Mouse (Mus musculus) neural tube, embryonic 14.5 days (tissue): ENCODE measurements around the gene Dock4. TPM values are rescaled to one million over a fixed set of nuclear protein-coding genes. Genes with fewer than 3 reads are reported as not detected.

Experiments
- ATAC-seq: fragments of 200-750 bp; cut with Nextera tagmentation; 2 replicates; pipeline ENCODE4 v1.8.0; 2017; ENCODE audit warnings: low read depth, mild to moderate bottlenecking, moderate TSS enrichment, moderate library complexity
- H3K27ac ChIP-seq: fragments of 300-500 bp; sonication (generic); 2 replicates; pipeline ENCODE4 v1.5.1; 2014; ENCODE audit warnings: low read depth, mild to moderate bottlenecking, control low read depth, low read length, moderate library complexity, mixed read lengths
- H3K27me3 ChIP-seq: fragments of 300-500 bp; sonication (generic); 2 replicates; pipeline ENCODE4 v1.6.1; 2014; ENCODE audit warnings: low read length; ENCODE audit not compliant: control insufficient read depth, insufficient read depth
- H3K36me3 ChIP-seq: fragments of 300-500 bp; sonication (generic); 2 replicates; pipeline ENCODE4 v1.6.1; 2014; ENCODE audit warnings: low read length, mixed read lengths; ENCODE audit not compliant: control insufficient read depth, insufficient read depth
- H3K4me1 ChIP-seq: fragments of 300-500 bp; sonication (generic); 2 replicates; pipeline ENCODE4 v1.6.1; 2014; ENCODE audit warnings: low read length; ENCODE audit not compliant: control insufficient read depth, insufficient read depth
- H3K4me2 ChIP-seq: fragments of 300-500 bp; sonication (generic); 2 replicates; pipeline ENCODE4 v1.6.1; 2014; ENCODE audit warnings: mild to moderate bottlenecking, low read depth, low read length, control low read depth
- H3K4me3 ChIP-seq: fragments of 300-500 bp; sonication (generic); 2 replicates; pipeline ENCODE4 v1.5.1; 2014; ENCODE audit warnings: low read depth, low read length, control low read depth, mixed read lengths
- H3K9ac ChIP-seq: fragments of 300-500 bp; sonication (generic); replicated peaks from 2 replicates; pipeline ENCODE4 v1.6.1; 2014; ENCODE audit warnings: low read depth, mild to moderate bottlenecking, control low read depth, low read length, mixed read lengths
- H3K9me3 ChIP-seq: fragments of 300-500 bp; sonication (generic); 2 replicates; pipeline ENCODE4 v1.6.1; 2016; ENCODE audit warnings: low read length; ENCODE audit not compliant: control insufficient read depth
- WGBS: fragments of 180-500 bp; shearing (Covaris S2); extraction: QIAGEN DNeasy Blood & Tissue Kit; methylation state at CpG from one replicate; pipeline ENCODE4 v1.1.7; 2014; 5-methylcytosine and 5-hydroxymethylcytosine counted together
- polyA plus RNA-seq: library from polyadenylated mRNA; unstranded; fragments of >200 nt; fragmentation: Nextera tagmentation; extraction: Ambion mirVana; gene quantifications from 2 replicates; pipeline ENCODE4 v1.2.1, GENCODE M21; 2014

The Dock4 gene
- polyA plus RNA-seq, 1 experiment from 2014 or later = 45.4 TPM

GRCm38 (mm10) chr12:40498250-40498671, 52.5 kb downstream of the Dock4 start:
- Histone ChIP-seq H3K4me2 (no peak overlapping the region), H3K27ac (peak overlapping the region; percentile 6; the same call in 1 of the 2 replicates), H3K36me3 (no peaks in the 10 kb centered on the region), H3K27me3 (no peaks in the 10 kb centered on the region), H3K9ac (no peak overlapping the region), H3K4me3 (no peak overlapping the region), H3K4me1 (peaks cover 33% of the 10 kb centered on the region), H3K9me3 (no peaks in the 10 kb centered on the region)
- ATAC-seq = peak; percentile 82
- 50% methylated on average over 7 of the region's 7 CpGs for WGBS

GRCm38 (mm10) chr12:40498928-40499626, 53.3 kb downstream of the Dock4 start:
- H3K36me3 ChIP-seq = no peaks in the 10 kb centered on the region
- H3K27ac ChIP-seq = peak overlapping the region; percentile 6; the same call in 1 of the 2 replicates
- ATAC-seq = no peak
- H3K4me2 ChIP-seq = no peak overlapping the region
- no peaks in the 10 kb centered on the region for H3K27me3 ChIP-seq
- no peaks in the 10 kb centered on the region for H3K9me3 ChIP-seq
- peaks cover 35% of the 10 kb centered on the region for H3K4me1 ChIP-seq
- H3K4me3 ChIP-seq = no peak overlapping the region
- H3K9ac ChIP-seq = no peak overlapping the region
- WGBS = 62% methylated on average over 15 of the region's 15 CpGs

- ATAC-seq = no peak
- H3K27me3 ChIP-seq = no peaks in the 10 kb centered on the region
- no peak overlapping the region for H3K4me3 ChIP-seq
- 81% methylated on average over 5 of the region's 5 CpGs for WGBS
- no peak overlapping the region for H3K27ac ChIP-seq
- H3K4me2 ChIP-seq = no peak overlapping the region
- peaks cover 38% of the 10 kb centered on the region for H3K4me1 ChIP-seq
- no peaks in the 10 kb centered on the region for H3K9me3 ChIP-seq
- H3K36me3 ChIP-seq = no peaks in the 10 kb centered on the region
- no peak overlapping the region for H3K9ac ChIP-seq
Measured at GRCm38 (mm10) chr12:40499627-40500329, 54.0 kb downstream of the Dock4 start.

DNA sequence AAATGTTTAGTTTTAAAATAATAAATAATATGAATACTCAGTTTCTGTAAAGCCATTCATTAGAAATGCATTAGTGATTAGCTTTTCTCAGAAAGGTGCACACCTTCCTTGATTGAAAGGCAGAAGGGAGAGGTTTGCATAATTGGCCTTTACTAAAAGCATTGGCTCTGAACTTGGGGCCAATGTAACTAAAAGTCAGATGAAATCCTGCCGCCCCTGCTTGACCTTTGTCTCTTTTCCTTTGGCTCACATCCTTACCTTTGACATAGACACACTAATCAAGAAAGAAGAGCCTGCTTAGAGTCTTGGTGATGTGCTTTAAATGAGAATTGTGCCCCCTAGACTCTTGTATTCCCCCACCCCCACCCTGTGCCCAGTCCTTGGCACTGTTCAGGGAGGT, 55.4 kb downstream of the Dock4 start:
- WGBS = 88% methylated on average over 1 of the region's 1 CpGs
- H3K27ac ChIP-seq = no peak overlapping the region
- no peaks in the 10 kb centered on the region for H3K36me3 ChIP-seq
- H3K27me3 ChIP-seq = no peaks in the 10 kb centered on the region
- no peak overlapping the region for H3K9ac ChIP-seq
- H3K4me3 ChIP-seq = no peak overlapping the region
- peaks cover 38% of the 10 kb centered on the region for H3K4me1 ChIP-seq
- no peak for ATAC-seq
- no peak overlapping the region for H3K4me2 ChIP-seq
- H3K9me3 ChIP-seq = no peaks in the 10 kb centered on the region

DNA sequence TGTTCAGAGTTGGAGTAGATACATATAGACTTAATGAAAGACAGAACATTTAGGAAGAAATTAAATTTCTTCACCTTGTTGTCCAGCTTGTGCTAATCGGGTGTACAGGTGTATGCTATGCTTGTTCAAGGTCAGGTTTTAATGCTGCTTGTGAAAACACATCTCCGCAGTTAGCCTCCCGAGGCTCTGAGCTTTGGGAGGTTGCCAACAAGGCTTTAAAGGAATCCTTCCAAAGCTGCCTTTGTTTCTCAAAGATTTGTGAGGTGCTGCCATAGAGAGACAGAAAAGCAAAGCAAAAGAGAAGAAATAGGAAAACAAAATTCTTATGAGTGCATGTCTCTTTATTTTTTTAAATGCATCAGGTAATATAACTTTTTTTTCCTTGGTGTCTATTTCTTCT, 57.8 kb downstream of the Dock4 start:
- Histone ChIP-seq H3K27ac (no peak overlapping the region), H3K4me3 (no peak overlapping the region), H3K4me2 (no peak overlapping the region), H3K9ac (no peak overlapping the region), H3K27me3 (no peaks in the 10 kb centered on the region), H3K4me1 (peaks cover 19% of the 10 kb centered on the region), H3K9me3 (no peaks in the 10 kb centered on the region), H3K36me3 (no peaks in the 10 kb centered on the region)
- 25% methylated on average over 3 of the region's 3 CpGs for WGBS
- no peak; the same call in 1 of the 2 replicates for ATAC-seq

- WGBS = 80% methylated on average over 3 of the region's 3 CpGs
- no peak for ATAC-seq
- Histone ChIP-seq H3K36me3 (no peaks in the 10 kb centered on the region), H3K9ac (no peak overlapping the region), H3K27ac (no peak overlapping the region), H3K4me2 (no peak overlapping the region), H3K9me3 (no peaks in the 10 kb centered on the region), H3K4me3 (no peak overlapping the region), H3K4me1 (peaks cover 7% of the 10 kb centered on the region), H3K27me3 (no peaks in the 10 kb centered on the region)
Measured at GRCm38 (mm10) chr12:40504687-40505086, 58.9 kb downstream of the Dock4 start.

DNA sequence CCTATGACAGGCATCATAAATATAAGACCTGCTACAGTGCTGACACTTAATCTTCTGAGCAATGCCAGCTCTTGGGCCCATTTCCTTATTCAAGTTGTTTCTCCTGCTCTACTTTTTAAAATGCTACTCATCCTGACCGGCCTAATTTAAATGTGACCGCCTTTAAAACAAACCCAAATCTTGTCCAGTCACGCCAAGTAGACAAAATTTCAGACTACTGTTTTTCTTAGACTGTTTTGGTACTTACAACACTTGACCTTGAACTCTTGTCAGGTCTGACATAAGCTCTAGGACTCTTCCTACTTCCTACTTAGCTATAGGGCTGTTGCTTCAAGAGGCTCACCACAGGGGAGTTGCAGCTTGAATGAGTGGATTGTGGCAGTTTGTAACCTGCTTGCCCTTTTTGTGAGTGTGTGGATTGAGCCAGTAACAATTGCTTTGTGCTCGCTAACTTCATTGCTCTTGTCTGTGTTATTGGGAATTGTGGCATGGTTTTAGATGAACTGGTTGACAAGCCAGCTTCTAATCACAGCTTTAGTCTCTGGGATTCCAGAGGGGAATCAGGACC, 62.2 kb downstream of the Dock4 start:
- Histone ChIP-seq H3K27ac (no peak overlapping the region), H3K36me3 (no peaks in the 10 kb centered on the region), H3K9me3 (no peaks in the 10 kb centered on the region), H3K4me1 (peaks cover 21% of the 10 kb centered on the region), H3K4me3 (no peak overlapping the region), H3K9ac (no peak overlapping the region), H3K27me3 (no peaks in the 10 kb centered on the region), H3K4me2 (no peak overlapping the region)
- WGBS = 56% methylated on average over 4 of the region's 4 CpGs
- no peak for ATAC-seq

GRCm38 (mm10) chr12:40508416-40508815, 62.7 kb downstream of the Dock4 start:
- Histone ChIP-seq H3K4me1 (peaks cover 21% of the 10 kb centered on the region), H3K9ac (no peak overlapping the region), H3K4me2 (no peak overlapping the region), H3K9me3 (no peaks in the 10 kb centered on the region), H3K36me3 (no peaks in the 10 kb centered on the region), H3K4me3 (no peak overlapping the region), H3K27me3 (no peaks in the 10 kb centered on the region), H3K27ac (no peak overlapping the region)
- ATAC-seq = no peak
- WGBS = 45% methylated on average over 8 of the region's 8 CpGs
